Mouse (Mus musculus) small intestine, adult 2 months (tissue): ENCODE data around the gene Gm20683.

Experiments
- CTCF ChIP-seq: fragments of 200-500 bp; IDR thresholded peaks from 2 replicates; pipeline ENCODE4 v1.5.1; 2012; ENCODE audit warnings: low read depth, mild to moderate bottlenecking, control low read depth, inconsistent platforms, low read length, moderate library complexity, mixed read lengths; ENCODE audit not compliant: insufficient replicate concordance, insufficient read length; ENCODE audit errors: extremely low read depth
- POLR2A ChIP-seq: fragments of 200-500 bp; IDR thresholded peaks from 2 replicates; pipeline ENCODE4 v1.6.1; 2012; ENCODE audit warnings: low read depth, mild to moderate bottlenecking, control low read depth, inconsistent platforms, low read length, moderate library complexity

DNA sequence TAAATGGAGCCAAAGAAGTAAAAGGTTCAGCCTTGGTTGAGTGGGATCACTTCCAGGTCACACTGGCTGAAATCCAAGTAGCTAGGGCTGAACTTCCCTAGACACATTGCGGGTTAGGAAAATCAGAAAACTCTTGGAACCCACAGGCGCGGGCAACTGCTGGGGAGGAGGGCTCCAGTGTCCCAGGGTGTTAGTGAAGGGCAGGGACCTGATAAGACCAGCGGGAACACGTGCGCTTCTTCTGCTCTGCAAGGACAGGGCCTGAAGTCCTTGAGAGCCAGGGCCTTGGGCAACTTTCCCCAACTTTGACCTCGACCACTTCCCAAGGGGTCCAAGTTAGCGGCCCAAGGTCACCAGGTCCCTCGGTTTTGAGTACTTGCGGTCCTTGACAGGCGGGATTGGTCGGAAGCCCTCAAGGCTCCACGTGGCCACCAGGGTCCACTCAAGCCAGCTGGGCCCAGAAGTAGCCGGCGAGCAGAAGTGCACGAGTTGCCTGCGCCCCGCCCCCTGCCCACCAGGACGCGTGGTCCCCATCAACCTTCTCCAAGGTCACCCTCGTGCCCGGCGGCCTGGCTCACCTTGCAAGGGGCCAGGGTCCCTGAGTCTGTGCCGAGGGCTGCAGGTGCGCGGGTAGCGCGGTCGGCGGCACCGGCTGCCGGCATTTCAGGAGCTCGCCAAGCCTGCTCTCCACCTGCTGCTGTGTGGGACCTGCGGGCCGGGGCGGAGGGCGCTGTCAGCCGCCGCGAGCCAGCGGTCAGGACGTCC is 26.5 kb upstream of the Gm20683 start:
- TF ChIP-seq CTCF (no peak), POLR2A (no peak)
